Mouse (Mus musculus): Measurements from ENCODE around the gene Sgcg. TPM values are rescaled to one million over a fixed set of nuclear protein-coding genes. Genes with fewer than 3 reads are reported as not detected.
A peak's percentile ranks its signal among the peaks of the same experiment; 100 is the strongest.

The Sgcg gene
- polyA plus RNA-seq, 1 experiment = not detected

DNA sequence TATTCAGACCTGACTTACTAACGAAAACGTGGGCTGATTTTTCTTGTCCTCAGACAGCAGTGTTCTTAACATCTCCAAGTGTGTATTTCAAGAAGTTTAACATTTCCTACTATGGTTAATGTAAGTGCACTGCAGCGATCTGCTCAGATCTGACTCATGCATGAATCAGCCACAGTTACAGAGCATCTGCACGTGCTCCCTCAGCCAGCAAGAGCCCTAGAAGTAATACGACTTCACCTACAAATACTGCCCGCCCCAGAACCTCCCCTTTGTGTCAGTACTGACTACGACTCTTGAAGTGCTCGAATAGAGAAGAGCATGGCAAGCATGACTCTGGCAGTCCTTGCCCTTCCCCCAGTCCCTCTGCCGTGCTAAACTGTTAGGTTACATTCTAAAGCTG, 19.5 kb downstream of the Sgcg start:
- Histone ChIP-seq H3K4me1 (ENCODE audit: control insufficient read depth, insufficient read depth, low read length) (peaks cover 13% of the 10 kb centered on the region), H3K4me3 (ENCODE audit: insufficient read depth, low read depth, low read length) (no peak overlapping the region), H3K27ac (ENCODE audit: insufficient read depth, low read depth, low read length) (0 out of 2 replicates have a peak overlapping the region, but pooled peaks have one; percentile 9)
- 34% methylated on average over 9 of the region's 9 CpGs for WGBS
- no peak for TF ChIP-seq CTCF (IDR thresholded peaks at IDR 0.05; ENCODE audit: insufficient read depth, low read depth, low read length)
- TF ChIP-seq POLR2A (IDR thresholded peaks at IDR 0.05; ENCODE audit: insufficient read depth, low read depth, low read length) = no peak

GRCm38 (mm10) chr14:61237101-61237654, 21.1 kb downstream of the Sgcg start:
- Histone ChIP-seq H3K4me3 (ENCODE audit: insufficient read depth, low read depth, low read length) (no peak overlapping the region), H3K27ac (ENCODE audit: insufficient read depth, low read depth, low read length) (no peak overlapping the region), H3K4me1 (ENCODE audit: control insufficient read depth, insufficient read depth, low read length) (peaks cover 13% of the 10 kb centered on the region)
- 23% methylated on average over 4 of the region's 4 CpGs for WGBS
- no peak for TF ChIP-seq POLR2A (IDR thresholded peaks at IDR 0.05; ENCODE audit: insufficient read depth, low read depth, low read length)
- no peak for TF ChIP-seq CTCF (IDR thresholded peaks at IDR 0.05; ENCODE audit: insufficient read depth, low read depth, low read length)

- 45% methylated on average over 5 of the region's 5 CpGs for WGBS
- Histone ChIP-seq H3K4me1 (ENCODE audit: control insufficient read depth, insufficient read depth, low read length) (peaks cover 13% of the 10 kb centered on the region), H3K27ac (ENCODE audit: insufficient read depth, low read depth, low read length) (no peak overlapping the region), H3K4me3 (ENCODE audit: insufficient read depth, low read depth, low read length) (no peak overlapping the region)
- no peak for TF ChIP-seq POLR2A (IDR thresholded peaks at IDR 0.05; ENCODE audit: insufficient read depth, low read depth, low read length)
- no peak for TF ChIP-seq CTCF (IDR thresholded peaks at IDR 0.05; ENCODE audit: insufficient read depth, low read depth, low read length)
These were observed 22.3 kb downstream of the Sgcg start for GRCm38 (mm10) chr14:61235846-61236474.

DNA sequence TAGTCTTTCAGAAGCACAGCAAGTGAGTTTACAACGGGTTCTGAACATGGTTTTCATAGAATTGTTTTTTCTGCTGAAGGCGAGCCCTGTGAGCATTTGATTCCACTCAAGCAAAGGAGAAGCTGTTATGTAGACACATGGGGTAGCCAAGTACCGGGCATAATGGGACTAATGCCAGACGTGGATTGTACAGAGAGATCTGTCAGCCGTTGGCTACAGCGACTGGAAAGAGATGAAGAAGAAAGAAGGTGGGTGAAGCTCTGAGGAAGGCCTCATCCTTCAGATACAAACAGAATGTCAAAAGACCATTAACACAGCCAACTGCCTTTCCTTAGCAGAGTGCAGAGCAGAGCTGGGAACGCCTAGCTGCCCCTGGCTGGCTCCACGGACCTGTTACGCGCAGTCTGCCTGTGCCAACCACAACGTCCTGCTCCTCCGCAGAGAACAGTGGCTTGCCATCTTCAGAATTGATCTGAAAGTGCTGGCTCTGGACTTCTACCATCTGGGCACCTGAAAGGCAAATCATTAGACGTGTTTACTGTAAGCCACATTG, 26.2 kb downstream of the Sgcg start:
- Histone ChIP-seq H3K4me1 (ENCODE audit: control insufficient read depth, insufficient read depth, low read length) (peaks cover 6% of the 10 kb centered on the region), H3K27ac (ENCODE audit: insufficient read depth, low read depth, low read length) (no peak overlapping the region), H3K4me3 (ENCODE audit: insufficient read depth, low read depth, low read length) (no peak overlapping the region)
- WGBS = 63% methylated on average over 13 of the region's 13 CpGs
- no peak for TF ChIP-seq POLR2A (IDR thresholded peaks at IDR 0.05; ENCODE audit: insufficient read depth, low read depth, low read length)
- TF ChIP-seq CTCF (IDR thresholded peaks at IDR 0.05; ENCODE audit: insufficient read depth, low read depth, low read length) = no peak

GRCm38 (mm10) chr14:61230179-61230578, 28.1 kb downstream of the Sgcg start:
- 98% methylated on average over 4 of the region's 4 CpGs for WGBS
- TF ChIP-seq POLR2A (IDR thresholded peaks at IDR 0.05; ENCODE audit: insufficient read depth, low read depth, low read length) (no peak), CTCF (IDR thresholded peaks at IDR 0.05; ENCODE audit: insufficient read depth, low read depth, low read length) (no peak)
- H3K27ac ChIP-seq (ENCODE audit: insufficient read depth, low read depth, low read length) = no peak overlapping the region

GRCm38 (mm10) chr14:61229763-61230162, 28.5 kb downstream of the Sgcg start:
- Histone ChIP-seq H3K4me3 (ENCODE audit: insufficient read depth, low read depth, low read length) (no peak overlapping the region), H3K4me1 (ENCODE audit: control insufficient read depth, insufficient read depth, low read length) (no peaks in the 10 kb centered on the region), H3K27ac (ENCODE audit: insufficient read depth, low read depth, low read length) (no peak overlapping the region)
- 94% methylated on average over 5 of the region's 5 CpGs for WGBS
- TF ChIP-seq CTCF (IDR thresholded peaks at IDR 0.05; ENCODE audit: insufficient read depth, low read depth, low read length) (no peak), POLR2A (IDR thresholded peaks at IDR 0.05; ENCODE audit: insufficient read depth, low read depth, low read length) (no peak)

More at GRCm38 (mm10) chr14:61230179-61230578, 28.1 kb downstream of the Sgcg start:
- Histone ChIP-seq H3K4me3 (ENCODE audit: insufficient read depth, low read depth, low read length) (no peak overlapping the region), H3K4me1 (ENCODE audit: control insufficient read depth, insufficient read depth, low read length) (no peaks in the 10 kb centered on the region)

- TF ChIP-seq POLR2A (IDR thresholded peaks at IDR 0.05; ENCODE audit: insufficient read depth, low read depth, low read length) = no peak
- TF ChIP-seq CTCF (IDR thresholded peaks at IDR 0.05; ENCODE audit: insufficient read depth, low read depth, low read length) = no peak
- H3K4me3 ChIP-seq (ENCODE audit: insufficient read depth, low read depth, low read length) = no peak overlapping the region
- no peak overlapping the region for H3K27ac ChIP-seq (ENCODE audit: insufficient read depth, low read depth, low read length)
- peaks cover 4% of the 10 kb centered on the region; the same call in 1 of the 2 replicates for H3K4me1 ChIP-seq (ENCODE audit: control insufficient read depth, insufficient read depth, low read length)
- 60% methylated on average over 1 of the region's 1 CpGs for WGBS
These were observed 32.1 kb downstream of the Sgcg start for GRCm38 (mm10) chr14:61226151-61226550.

- Histone ChIP-seq H3K27ac (ENCODE audit: insufficient read depth, low read depth, low read length) (no peak overlapping the region), H3K4me3 (ENCODE audit: insufficient read depth, low read depth, low read length) (no peak overlapping the region), H3K4me1 (ENCODE audit: control insufficient read depth, insufficient read depth, low read length) (peaks cover 4% of the 10 kb centered on the region; the same call in 1 of the 2 replicates)
- WGBS = 81% methylated on average over 5 of the region's 5 CpGs
- no peak for TF ChIP-seq POLR2A (IDR thresholded peaks at IDR 0.05; ENCODE audit: insufficient read depth, low read depth, low read length)
- TF ChIP-seq CTCF (IDR thresholded peaks at IDR 0.05; ENCODE audit: insufficient read depth, low read depth, low read length) = no peak
These were observed 33.8 kb downstream of the Sgcg start for GRCm38 (mm10) chr14:61224387-61225077.

DNA sequence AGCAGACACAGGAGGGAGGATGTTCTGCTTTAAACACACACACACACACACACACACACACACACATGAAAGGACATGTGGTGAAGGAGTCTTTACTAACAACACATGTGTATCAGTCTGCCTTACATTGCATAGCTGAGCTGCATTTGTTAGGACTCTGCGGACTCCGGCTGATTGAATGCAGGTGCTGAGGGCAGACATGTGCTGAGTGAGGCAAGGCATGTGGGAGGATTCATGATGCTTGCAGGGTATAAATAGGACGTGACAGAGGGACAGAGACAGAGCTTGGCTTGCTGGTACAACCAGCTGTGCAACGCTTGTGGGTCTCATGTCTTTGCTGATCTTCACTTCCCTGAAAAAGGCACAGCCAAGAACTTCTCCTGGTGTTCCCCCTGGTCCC, 34.5 kb downstream of the Sgcg start:
- H3K27ac ChIP-seq (ENCODE audit: insufficient read depth, low read depth, low read length) = no peak overlapping the region
- H3K4me1 ChIP-seq (ENCODE audit: control insufficient read depth, insufficient read depth, low read length) = peaks cover 4% of the 10 kb centered on the region; the same call in 1 of the 2 replicates
- H3K4me3 ChIP-seq (ENCODE audit: insufficient read depth, low read depth, low read length) = no peak overlapping the region
- WGBS = 65% methylated on average over 4 of the region's 4 CpGs
- TF ChIP-seq POLR2A (IDR thresholded peaks at IDR 0.05; ENCODE audit: insufficient read depth, low read depth, low read length) (no peak), CTCF (IDR thresholded peaks at IDR 0.05; ENCODE audit: insufficient read depth, low read depth, low read length) (no peak)

All from olfactory bulb, adult 2 months (tissue).